Mouse (Mus musculus) liver, postnatal 0 days (tissue): ENCODE measurements around the gene Cped1. TPM values are rescaled to one million over a fixed set of nuclear protein-coding genes. Genes with fewer than 3 reads are reported as not detected.

Source experiments
- ATAC-seq: fragments of 200-750 bp; cut with Nextera tagmentation; 2 replicates; pipeline ENCODE4 v1.8.0; 2017; ENCODE audit warnings: mild to moderate bottlenecking, moderate library complexity
- DNase-seq: peaks from one replicate; pipeline ENCODE4 v3.0.0-alpha.2; 2016
- H3K27ac ChIP-seq: fragments of 300-500 bp; sonication (generic); 2 replicates; pipeline ENCODE4 v1.5.1; 2014; ENCODE audit warnings: antibody characterized with exemption, moderate library complexity, mild to moderate bottlenecking, low read depth
- H3K27me3 ChIP-seq: fragments of 300-500 bp; sonication (generic); 2 replicates; pipeline ENCODE4 v1.6.1; 2014; ENCODE audit warnings: low read length, control low read depth, mixed read lengths; ENCODE audit not compliant: insufficient read depth
- H3K36me3 ChIP-seq: fragments of 300-500 bp; sonication (generic); replicated peaks from 2 replicates; pipeline ENCODE4 v1.6.1; 2014; ENCODE audit warnings: mild to moderate bottlenecking, control low read depth, low read length, moderate library complexity, mixed read lengths; ENCODE audit not compliant: insufficient read depth
- H3K4me1 ChIP-seq: fragments of 300-500 bp; sonication (generic); 2 replicates; pipeline ENCODE4 v1.6.1; 2014; ENCODE audit warnings: antibody characterized with exemption, mild to moderate bottlenecking, control low read depth; ENCODE audit not compliant: insufficient read depth
- H3K4me2 ChIP-seq: fragments of 300-500 bp; sonication (generic); 2 replicates; pipeline ENCODE4 v1.6.1; 2014; ENCODE audit warnings: low read depth, mild to moderate bottlenecking, low read length, moderate library complexity, mixed read lengths
- H3K4me3 ChIP-seq: fragments of 300-500 bp; sonication (generic); 2 replicates; pipeline ENCODE4 v1.5.1; 2014; ENCODE audit warnings: low read depth, low read length
- H3K9ac ChIP-seq: fragments of 300-500 bp; sonication (generic); replicated peaks from 2 replicates; pipeline ENCODE4 v1.6.1; 2014; ENCODE audit warnings: mild to moderate bottlenecking, moderate library complexity
- H3K9me3 ChIP-seq: fragments of 300-500 bp; sonication (generic); 2 replicates; pipeline ENCODE4 v1.6.1; 2016; ENCODE audit warnings: mild to moderate bottlenecking, control low read depth, low read length, mixed read lengths
- CTCF ChIP-seq: sonication (generic); IDR thresholded peaks from 2 replicates; pipeline ENCODE4 v1.5.1; 2016; ENCODE audit warnings: antibody characterized with exemption, low read depth
- EP300 ChIP-seq: IDR thresholded peaks from 2 replicates; pipeline ENCODE4 v1.6.1; 2016; ENCODE audit warnings: antibody characterized with exemption, low read depth, mild to moderate bottlenecking
- WGBS: fragments of 180-500 bp; shearing (Covaris S2); extraction: QIAGEN DNeasy Blood & Tissue Kit; methylation state at CpG from one replicate; pipeline ENCODE4 v1.1.7; 2014; ENCODE audit not compliant: insufficient replicate concordance; 5-methylcytosine and 5-hydroxymethylcytosine counted together
- polyA plus RNA-seq: library from polyadenylated mRNA; unstranded; fragments of >200 nt; fragmentation: Nextera tagmentation; extraction: Ambion mirVana; gene quantifications from 2 replicates; pipeline ENCODE4 v1.2.1, GENCODE M21; 2015

Gene Cped1
- polyA plus RNA-seq, 1 experiment from 2014 or later = 8.2 TPM

GRCm38 (mm10) chr6:22135038-22135631 lies 149.4 kb downstream of the Cped1 start:
- Histone ChIP-seq H3K27me3 (no peaks in the 10 kb centered on the region), H3K4me2 (no peak overlapping the region), H3K36me3 (no peaks in the 10 kb centered on the region), H3K9me3 (no peaks in the 10 kb centered on the region), H3K4me3 (no peak overlapping the region), H3K9ac (no peak overlapping the region), H3K4me1 (no peaks in the 10 kb centered on the region), H3K27ac (no peak overlapping the region)
- DNase-seq (no peak), ATAC-seq (no peak)
- WGBS = 41% methylated on average over 10 of the region's 10 CpGs
- TF ChIP-seq EP300 (no peak), CTCF (no peak)

GRCm38 (mm10) chr6:22136805-22137204 lies 151.1 kb downstream of the Cped1 start:
- no peak for TF ChIP-seq EP300
- TF ChIP-seq CTCF = no peak
- H3K27ac ChIP-seq = no peak overlapping the region
- H3K9ac ChIP-seq = no peak overlapping the region
- DNase-seq = no peak
- no peaks in the 10 kb centered on the region for H3K36me3 ChIP-seq
- no peak overlapping the region for H3K4me3 ChIP-seq
- no peaks in the 10 kb centered on the region for H3K4me1 ChIP-seq
- no peak overlapping the region for H3K4me2 ChIP-seq
- H3K27me3 ChIP-seq = no peaks in the 10 kb centered on the region
- no peaks in the 10 kb centered on the region for H3K9me3 ChIP-seq
- WGBS = 76% methylated on average over 10 of the region's 10 CpGs
- ATAC-seq = no peak

DNA sequence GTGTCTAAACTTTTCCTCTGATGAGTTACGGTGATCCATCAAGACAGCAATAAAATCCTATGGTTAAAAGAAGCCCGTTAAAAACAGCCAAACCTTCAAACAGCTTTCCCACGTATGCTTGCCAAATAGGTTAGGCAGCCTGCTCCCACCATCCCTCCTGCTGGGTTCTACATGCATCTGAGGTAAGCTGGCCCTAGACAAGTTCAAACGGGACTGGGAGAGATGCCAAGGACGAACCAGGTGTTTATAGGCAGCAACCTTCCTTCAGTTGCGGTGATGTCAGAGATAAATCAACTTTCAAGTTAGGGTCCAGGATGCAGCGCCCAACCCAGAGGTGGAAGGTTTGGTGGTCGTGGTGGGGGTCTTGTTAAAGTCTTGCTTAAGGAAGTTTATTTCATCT lies 155.1 kb downstream of the Cped1 start:
- no peaks in the 10 kb centered on the region for H3K4me1 ChIP-seq
- TF ChIP-seq CTCF (no peak), EP300 (no peak)
- H3K4me3 ChIP-seq = no peak overlapping the region
- ATAC-seq (no peak), DNase-seq (no peak)
- H3K9me3 ChIP-seq = no peaks in the 10 kb centered on the region
- 70% methylated on average over 8 of the region's 8 CpGs for WGBS
- H3K27ac ChIP-seq = no peak overlapping the region
- no peak overlapping the region for H3K4me2 ChIP-seq
- H3K36me3 ChIP-seq = no peaks in the 10 kb centered on the region
- H3K27me3 ChIP-seq = no peaks in the 10 kb centered on the region
- H3K9ac ChIP-seq = no peak overlapping the region

- Histone ChIP-seq H3K9ac (no peak overlapping the region), H3K4me2 (no peak overlapping the region), H3K36me3 (peaks cover 8% of the 10 kb centered on the region; the same call in 1 of the 2 replicates), H3K4me1 (no peaks in the 10 kb centered on the region), H3K9me3 (no peaks in the 10 kb centered on the region), H3K27ac (no peak overlapping the region), H3K27me3 (no peaks in the 10 kb centered on the region), H3K4me3 (no peak overlapping the region)
- ATAC-seq (no peak), DNase-seq (no peak)
- TF ChIP-seq CTCF (no peak), EP300 (no peak)
- 85% methylated on average over 4 of the region's 4 CpGs for WGBS
Measured at GRCm38 (mm10) chr6:22147236-22147635, 161.5 kb downstream of the Cped1 start.

DNA sequence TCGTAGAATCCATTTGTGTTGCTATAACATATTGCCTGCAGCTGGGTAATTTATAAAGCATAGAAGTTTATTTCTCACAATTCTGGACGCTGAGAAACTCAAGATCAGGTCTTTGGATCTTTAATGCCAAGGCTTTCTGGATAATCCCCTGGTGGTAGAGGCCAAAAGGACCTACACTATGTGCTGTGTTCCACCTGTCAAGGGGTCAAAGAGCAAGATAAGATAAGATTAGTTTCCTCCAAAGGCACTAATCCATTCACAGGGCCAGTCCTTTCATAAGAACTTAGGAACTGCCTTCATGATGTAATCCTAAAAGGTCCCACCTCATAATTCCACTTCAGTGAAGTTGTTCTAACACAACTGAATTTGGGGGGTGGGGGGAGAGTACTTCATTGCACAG lies 162.8 kb downstream of the Cped1 start:
- Histone ChIP-seq H3K9me3 (no peaks in the 10 kb centered on the region), H3K36me3 (peaks cover 8% of the 10 kb centered on the region; the same call in 1 of the 2 replicates), H3K4me2 (no peak overlapping the region), H3K4me1 (no peaks in the 10 kb centered on the region), H3K4me3 (no peak overlapping the region), H3K9ac (no peak overlapping the region), H3K27ac (no peak overlapping the region), H3K27me3 (no peaks in the 10 kb centered on the region)
- WGBS = 78% methylated on average over 2 of the region's 2 CpGs
- ATAC-seq (no peak), DNase-seq (no peak)
- TF ChIP-seq CTCF = no peak
- no peak for TF ChIP-seq EP300

- no peaks in the 10 kb centered on the region for H3K9me3 ChIP-seq
- 0 out of 2 replicates have a peak, but pooled peaks cover 2% of the 10 kb centered on the region for H3K36me3 ChIP-seq
- H3K4me1 ChIP-seq = no peaks in the 10 kb centered on the region
- no peak for TF ChIP-seq EP300
- no peak overlapping the region for H3K4me3 ChIP-seq
- WGBS = 82% methylated on average over 5 of the region's 5 CpGs
- DNase-seq (no peak), ATAC-seq (no peak)
- H3K4me2 ChIP-seq = no peak overlapping the region
- H3K9ac ChIP-seq = no peak overlapping the region
- H3K27me3 ChIP-seq = no peaks in the 10 kb centered on the region
- no peak overlapping the region for H3K27ac ChIP-seq
Measured at GRCm38 (mm10) chr6:22157461-22157860, 171.7 kb downstream of the Cped1 start.
